Mouse (Mus musculus): ENCODE data around the gene Zyg11b.

Gene Zyg11b

GRCm38 (mm10) chr4:108300670-108301373, at the start of gene Zyg11b:
TSS of gene Zyg11b (minus strand) at chr4:108301096.
- peak; percentile 83 for DNase-seq (ENCODE audit: low read depth)

DNA sequence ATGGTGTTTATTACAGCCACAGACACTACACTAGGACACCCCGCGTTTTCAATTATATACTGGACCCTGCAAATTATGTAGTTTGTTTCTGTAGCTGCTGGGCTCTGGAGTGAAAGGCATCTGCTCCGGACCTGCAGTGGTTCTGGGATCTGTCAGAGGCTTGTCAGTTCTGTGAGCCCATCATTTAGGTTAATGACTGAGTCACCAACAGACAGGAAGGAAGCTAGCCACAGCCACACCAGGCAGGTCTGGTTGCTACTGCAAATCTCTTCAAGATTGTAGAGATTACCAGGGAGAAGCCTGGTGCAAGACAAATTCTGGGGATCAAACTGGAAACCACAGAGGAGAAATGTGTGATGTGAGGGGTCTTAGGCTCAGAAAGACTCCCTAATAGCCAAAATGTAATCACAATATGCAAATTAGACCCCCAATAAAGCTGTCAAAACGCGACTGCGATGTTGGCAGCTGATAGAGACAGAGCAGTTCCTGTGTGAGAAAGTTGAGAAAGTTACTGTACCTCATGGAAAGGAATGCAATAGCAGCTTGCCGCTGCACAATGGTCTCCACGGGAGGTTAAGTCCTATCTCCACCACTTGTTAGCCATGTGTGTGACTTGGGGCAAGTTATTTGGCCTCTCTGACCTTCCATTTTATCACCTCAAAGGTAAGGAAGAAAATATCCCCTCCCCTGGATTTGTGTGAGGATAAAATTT, 49.1 kb upstream of the Zyg11b start:
- DNase-seq (ENCODE audit: low read depth) = no peak

- DNase-seq (ENCODE audit: low read depth) = no peak
Observed at GRCm38 (mm10) chr4:108349064-108349463, 48.2 kb upstream of the Zyg11b start.

DNA sequence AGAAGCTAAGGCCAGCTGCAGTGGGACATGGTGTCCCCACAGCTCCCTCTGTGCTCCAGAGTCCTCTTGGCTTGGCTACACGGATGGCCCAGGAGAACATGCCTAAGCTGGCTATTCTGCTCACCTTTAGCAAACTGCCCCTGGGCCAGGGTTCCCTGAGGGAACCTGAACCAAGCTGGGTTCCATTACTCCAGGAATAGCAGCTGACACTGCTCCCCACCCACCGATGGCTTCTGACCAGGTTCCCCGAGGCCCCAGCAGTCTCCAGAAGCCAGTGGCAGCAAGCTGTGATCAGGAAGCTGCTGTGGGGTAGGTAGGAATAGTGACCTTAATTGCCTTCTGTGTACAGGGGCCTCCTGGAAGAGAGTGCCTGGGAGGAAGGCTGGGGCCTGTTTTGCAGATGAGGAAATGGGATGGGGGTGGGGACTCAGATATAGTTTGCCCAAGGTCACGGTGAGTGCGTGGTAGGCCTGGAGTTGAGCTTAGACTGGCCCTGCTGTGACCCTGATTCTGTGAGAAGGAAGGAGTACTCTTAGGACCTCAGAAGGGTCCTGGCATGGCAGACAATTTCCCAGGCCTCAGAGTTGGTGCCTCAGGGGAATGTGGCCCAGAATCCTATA, 47.5 kb upstream of the Zyg11b start:
- DNase-seq (ENCODE audit: low read depth) = no peak

DNA sequence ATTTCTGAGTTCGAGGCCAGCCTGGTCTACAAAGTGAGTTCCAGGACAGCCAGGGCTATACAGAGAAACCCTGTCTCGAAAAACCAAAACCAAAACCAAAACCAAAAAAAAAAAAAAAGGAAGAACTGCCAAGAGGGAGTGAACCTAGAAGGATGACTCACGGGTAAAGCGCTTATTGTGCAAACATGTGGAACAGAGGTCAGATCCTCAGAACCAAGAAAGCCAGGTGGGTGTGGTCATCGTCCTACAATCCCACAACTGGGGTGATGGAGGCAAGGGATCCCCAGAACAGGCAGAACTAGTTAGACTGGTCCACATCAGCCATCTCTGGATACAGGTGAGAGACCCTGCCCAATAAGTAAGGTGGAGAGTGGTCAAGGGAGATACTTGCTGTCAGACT, 46.2 kb upstream of the Zyg11b start:
- no peak for DNase-seq (ENCODE audit: low read depth)

DNA sequence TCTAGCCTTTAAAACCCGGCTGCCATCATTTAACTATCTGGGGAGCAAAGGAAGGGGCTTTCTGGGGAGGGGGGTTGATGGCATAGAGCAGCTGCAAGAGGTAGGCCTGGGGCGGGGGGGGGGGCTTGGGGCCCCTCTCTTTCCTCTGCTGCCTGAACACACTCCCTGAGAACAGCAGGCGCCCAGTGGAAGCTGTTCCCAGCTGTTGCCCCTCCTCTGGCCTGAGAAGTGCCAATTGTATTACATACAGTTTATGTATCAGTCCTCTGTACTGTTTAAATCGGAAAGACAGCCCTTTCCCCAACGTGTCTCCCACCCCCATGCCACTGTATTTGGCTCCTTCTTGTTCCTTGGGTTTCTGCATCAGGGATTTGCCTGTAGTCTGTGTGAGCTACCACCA, 44.9 kb upstream of the Zyg11b start:
- no peak for DNase-seq (ENCODE audit: low read depth)

DNA sequence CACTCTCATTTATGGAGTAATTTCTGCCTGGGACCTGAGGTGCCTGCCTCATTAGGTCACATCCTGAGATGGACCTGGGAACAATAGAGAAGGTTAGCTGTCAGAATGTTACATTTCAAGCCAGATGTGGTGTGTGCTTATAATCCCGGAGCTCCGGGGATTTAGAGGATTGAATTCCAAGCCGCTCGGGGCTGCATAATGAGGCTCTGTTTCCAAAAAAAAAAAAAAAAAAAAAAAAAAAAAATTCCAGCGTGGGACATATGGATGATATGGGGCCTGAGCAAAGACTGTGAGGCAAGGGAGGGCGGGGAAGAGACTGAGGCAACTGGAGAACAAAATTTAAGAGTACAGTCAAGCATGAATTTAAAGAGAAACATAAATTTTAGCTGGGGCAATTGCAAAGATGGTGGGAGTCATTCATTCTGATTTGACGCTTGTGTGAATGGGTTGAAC, 43.8 kb upstream of the Zyg11b start:
- DNase-seq (ENCODE audit: low read depth) = no peak

GRCm38 (mm10) chr4:108339277-108339690, 38.4 kb upstream of the Zyg11b start:
- DNase-seq (ENCODE audit: low read depth) = peak; percentile 40

- DNase-seq (ENCODE audit: low read depth) = no peak
Observed at GRCm38 (mm10) chr4:108338811-108339210, 37.9 kb upstream of the Zyg11b start.

DNA sequence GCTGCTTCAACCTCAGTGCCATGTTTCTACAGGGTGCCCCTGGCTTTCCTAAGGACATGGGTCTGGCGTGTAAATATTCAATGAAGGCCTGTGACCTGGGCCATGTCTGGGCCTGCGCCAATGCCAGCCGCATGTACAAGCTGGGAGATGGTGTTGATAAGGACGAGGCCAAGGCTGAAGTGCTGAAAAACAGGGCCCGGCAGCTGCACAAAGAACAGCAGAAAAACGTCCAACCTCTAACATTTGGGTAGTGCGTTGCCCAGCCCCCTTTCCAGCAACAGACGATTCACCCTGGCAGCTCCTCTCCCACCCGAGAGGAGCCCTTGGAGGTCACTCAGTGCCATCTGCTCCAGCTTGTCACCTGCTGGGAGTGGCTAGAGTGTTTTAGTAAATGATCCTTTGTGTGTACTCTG, 37.4 kb upstream of the Zyg11b start:
- no peak for DNase-seq (ENCODE audit: low read depth)

DNA sequence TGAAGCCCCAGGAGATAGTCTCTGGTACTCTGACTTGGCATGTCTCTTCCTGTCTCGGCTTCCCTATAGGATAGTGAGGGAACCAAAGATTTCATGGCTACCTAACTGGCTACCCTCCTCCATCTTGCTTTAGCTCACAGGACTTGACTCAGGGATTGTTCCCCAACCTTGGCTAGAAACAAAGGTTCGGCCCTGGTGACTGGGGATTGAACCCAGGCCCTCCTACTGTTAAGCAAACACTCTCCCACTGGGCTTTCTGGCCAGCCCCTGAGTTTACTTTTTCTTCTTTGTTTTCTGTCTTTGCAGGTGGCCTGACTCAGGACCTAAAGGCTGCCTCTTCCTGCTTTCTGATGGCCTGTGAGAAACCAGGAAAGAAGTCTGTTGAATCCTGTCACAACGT, 36.9 kb upstream of the Zyg11b start:
- DNase-seq (ENCODE audit: low read depth) = no peak

GRCm38 (mm10) chr4:108336765-108337164, 35.9 kb upstream of the Zyg11b start:
- DNase-seq (ENCODE audit: low read depth) = no peak

GRCm38 (mm10) chr4:108335413-108335812, 34.5 kb upstream of the Zyg11b start:
- no peak for DNase-seq (ENCODE audit: low read depth)

DNA sequence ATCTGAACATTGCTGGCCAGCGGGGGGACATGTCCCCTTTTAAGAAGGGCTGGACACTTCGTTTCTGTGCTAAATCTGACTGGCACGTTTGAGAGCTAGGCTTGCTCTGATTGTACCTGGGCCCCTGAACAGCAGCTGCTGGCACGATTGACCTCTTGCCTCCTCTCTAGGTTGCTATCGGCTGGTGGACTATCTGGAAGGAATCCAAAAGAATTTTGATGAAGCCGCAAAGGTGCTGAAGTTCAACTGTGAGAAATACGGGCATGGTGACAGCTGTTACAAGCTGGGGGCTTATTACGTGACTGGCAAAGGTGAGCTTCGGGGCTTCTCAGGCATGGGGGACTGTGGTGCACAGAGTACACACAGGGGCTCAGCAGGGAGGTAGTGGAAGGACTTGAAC, 31.1 kb upstream of the Zyg11b start:
- DNase-seq (ENCODE audit: low read depth) = no peak

GRCm38 (mm10) chr4:108329840-108330239, 28.9 kb upstream of the Zyg11b start:
- no peak for DNase-seq (ENCODE audit: low read depth)

DNA sequence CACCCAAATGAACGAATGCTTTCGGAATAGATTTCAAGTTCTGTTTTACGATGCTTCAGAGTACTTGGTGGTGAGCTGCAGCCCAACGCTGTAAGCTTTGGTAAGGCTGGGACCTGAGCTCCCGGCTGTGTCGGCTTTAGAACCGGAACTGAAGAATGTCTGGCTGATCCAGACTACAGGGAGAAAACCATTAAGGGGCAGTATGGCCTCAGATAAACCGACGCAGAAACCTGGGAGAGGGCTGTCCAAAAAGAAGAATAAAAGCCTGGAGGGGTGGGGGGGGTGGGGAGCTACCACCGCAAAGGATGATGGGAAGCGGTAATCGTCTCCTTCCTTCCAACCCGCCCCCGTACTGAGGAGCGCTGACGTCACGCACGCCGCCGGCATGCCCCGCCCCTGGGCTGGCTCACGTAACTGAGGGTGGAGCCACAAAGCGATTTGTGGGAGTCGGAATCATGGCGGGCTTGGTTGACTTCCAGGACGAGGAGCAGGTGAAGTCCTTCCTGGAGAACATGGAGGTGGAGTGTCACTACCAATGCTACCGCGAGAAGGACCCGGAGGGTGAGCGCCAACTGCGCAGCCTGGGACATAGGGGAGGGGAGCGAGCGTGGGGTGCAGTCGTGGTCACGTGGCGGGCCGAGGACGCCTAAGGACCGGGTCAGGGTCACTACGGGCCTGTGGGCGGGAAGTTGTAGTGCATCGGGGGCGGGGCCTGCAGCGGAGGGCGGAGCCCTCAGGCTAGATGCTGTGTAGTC, 27.0 kb upstream of the Zyg11b start, which contains the start of gene Coa7:
Gene Coa7, plus strand, starts transcription at position 411 of the 755 bp plus-strand sequence.
- DNase-seq (ENCODE audit: low read depth) = peak; percentile 93

- DNase-seq (ENCODE audit: low read depth) = peak; percentile 13
Observed at GRCm38 (mm10) chr4:108327071-108327579, 26.2 kb upstream of the Zyg11b start.

- DNase-seq (ENCODE audit: low read depth) = no peak
Observed at GRCm38 (mm10) chr4:108323588-108323987, 22.7 kb upstream of the Zyg11b start.

DNA sequence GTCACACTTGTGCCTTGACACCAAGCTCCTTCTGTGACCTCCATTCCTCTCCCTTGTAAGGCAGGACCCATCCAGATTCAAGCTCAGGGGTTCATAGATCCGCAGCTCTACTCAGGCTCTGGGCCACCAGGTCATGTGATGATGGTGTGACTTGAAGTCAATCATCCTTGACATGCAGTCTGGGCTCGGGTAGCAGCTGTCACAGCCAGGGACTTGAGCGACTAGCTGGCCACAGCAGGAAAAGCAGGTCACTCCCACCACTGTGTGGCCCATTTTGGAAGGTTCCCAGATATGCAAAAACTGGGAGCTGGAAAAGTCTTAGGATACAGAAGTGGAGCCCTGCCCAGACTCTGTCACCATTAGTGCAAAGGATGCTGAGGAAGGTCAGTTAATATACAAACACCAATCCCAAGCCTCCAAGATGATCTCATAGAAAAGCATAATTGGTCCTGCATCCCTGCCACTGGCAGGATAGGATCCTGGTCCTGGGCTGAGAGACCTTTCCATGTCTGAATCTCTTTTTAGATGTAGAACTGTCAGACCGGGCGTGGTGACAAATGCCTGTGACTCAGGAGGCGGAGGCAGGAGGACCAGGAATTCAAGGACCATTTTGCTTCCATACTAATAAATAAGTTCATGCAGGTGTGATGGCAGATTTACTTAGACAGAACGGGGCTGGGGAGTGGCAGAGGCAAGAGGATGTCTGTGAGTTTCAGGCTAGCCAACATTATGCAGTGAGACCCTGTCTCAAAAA, 19.9 kb upstream of the Zyg11b start:
- no peak for DNase-seq (ENCODE audit: low read depth)

- DNase-seq (ENCODE audit: low read depth) = no peak
Observed at GRCm38 (mm10) chr4:108319747-108320146, 18.9 kb upstream of the Zyg11b start.
